Mouse (Mus musculus) right cerebral cortex, postnatal 10 days (tissue): ENCODE measurements around the gene Arpin.

ENCODE experiments used
- DNase-seq, 2 experiments: peaks; one replicate each; pipeline ENCODE4 v3.0.0; 2021; ENCODE audit warnings: low spot score in 2 of 2

Arpin gene

GRCm38 (mm10) chr7:79892576-79893428 lies 42.4 kb downstream of the Arpin start:
- no peak for DNase-seq

DNA sequence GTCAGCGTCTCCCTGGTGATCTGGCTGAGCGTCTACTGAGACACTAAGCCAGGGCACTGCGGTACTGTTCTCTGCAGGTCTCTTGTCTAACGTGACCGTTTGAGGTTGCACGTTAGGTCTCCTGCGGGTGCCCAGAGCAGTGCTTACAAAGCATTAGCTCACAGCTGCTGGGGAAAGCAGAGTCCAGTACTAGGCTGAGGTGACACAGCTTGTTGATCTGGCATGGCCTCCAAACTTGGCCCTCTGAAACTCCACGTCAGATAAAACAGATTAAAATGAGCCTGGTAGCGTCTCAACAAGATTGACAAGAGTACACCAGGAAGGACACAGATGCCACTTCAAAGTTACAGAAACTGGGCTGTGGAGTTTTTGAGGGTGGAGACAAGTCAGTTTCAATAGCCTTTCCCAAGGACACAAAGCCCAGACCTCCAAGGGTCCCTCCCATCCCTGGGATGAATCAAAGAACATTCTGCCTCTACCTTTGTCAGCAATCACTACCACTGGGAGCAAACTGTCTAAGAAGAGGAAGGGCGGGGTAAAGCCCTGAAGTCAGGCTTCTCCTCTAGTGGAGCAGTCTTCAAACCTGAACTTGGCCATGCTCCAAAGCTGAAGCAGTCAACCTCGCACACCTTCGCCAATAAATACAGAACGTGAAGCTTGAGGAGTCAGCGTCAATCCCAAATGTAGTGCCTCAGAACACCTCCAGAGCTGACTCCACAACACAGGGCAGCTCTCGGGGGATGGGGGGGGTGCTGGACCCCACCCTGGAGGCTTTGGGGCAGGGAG lies 44.5 kb downstream of the Arpin start:
- DNase-seq: no peak

DNA sequence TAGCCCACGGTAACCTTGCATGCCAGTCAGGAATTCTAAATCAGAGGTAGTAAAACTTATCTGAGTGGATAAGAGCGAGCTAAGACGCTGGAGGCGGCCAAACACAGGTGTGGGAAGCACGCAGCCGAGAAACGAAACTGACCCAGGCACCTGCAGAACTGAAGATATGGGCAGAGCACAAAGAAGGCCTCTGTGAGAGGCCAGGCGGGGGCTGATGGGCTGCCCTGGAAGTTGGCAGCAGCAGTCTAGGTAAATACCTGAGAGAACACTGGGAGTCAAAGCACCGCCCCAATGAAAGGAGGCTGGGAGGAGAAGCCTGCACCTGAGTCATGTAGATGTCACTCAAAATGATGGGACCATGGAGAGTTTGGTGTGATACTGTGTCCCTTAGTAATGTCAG lies 46.6 kb downstream of the Arpin start:
- DNase-seq: no peak

GRCm38 (mm10) chr7:79883613-79884334 lies 51.4 kb downstream of the Arpin start:
- DNase-seq: no peak

GRCm38 (mm10) chr7:79881901-79882300 lies 53.3 kb downstream of the Arpin start:
- DNase-seq: no peak

DNA sequence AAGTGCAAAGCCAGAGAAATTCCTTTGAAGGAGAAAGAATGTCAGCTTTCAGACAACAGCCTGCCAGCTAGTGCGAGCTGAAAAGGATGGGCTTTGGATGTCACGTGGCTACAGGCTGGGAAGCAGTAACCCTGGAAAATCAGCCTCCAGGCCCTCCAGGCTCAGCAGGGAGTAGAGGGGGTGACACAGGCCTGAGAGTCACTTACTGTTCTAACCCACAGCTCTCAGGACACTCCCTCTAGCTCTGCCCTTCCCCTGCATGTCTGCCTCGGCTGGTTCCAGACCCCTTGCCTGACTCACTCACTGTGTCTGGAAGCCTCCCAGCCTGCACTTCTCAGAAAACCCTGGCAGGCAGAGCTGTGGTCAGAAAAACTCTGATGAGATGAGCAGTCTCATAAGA lies 54.2 kb downstream of the Arpin start:
- DNase-seq: no peak

DNA sequence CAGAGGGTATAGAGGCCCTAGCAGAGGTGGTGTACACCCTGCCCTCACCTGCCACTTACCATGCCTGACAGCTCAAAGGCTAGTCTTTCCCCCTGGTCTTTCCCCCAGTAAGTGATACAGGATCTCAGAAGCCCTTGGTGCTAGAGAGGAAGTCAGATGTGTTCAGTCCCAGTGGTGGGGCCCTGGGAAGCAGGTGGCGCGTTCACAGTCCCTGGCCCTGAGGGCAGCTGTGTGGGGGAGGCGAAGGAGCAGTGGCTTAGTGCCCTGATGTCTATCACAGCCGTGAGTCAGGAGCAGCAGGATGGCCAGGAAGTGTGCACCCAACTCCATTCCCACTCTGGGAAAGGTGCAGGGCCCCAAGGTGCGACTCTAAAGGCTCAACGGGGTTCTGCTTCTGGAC lies 55.1 kb downstream of the Arpin start:
- DNase-seq: no peak

DNA sequence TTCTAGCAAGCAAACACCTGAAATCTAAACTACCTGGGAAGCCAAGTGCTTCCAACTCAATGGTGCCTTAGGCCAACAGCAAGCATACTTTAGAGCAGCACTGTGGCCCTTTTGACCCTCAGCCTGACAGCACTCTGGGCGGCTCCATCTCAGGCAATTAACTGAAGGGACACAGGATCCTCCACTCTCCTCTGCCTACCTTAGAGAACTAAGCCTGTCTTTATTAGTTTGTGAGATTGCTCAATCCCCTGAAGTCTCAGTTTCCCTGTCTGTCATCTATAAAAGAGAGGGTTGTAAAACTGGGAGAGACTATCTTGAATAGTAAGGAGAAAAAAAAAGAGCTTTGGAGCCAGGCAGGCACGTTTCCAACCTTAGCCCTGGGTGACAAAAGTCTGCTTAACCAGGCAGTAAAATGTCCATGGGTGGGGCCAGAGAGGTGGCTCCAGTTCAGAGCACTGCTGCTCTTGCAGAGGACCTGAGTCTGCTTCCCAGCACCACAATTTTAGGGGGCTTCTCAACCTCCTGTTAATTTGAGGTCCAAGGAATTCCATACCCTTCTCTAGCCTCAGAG lies 56.6 kb downstream of the Arpin start:
- DNase-seq: no peak
